Mouse (Mus musculus): ENCODE data around the gene Ptprk. TPM values are rescaled to one million over a fixed set of nuclear protein-coding genes. Genes with fewer than 3 reads are reported as not detected.

Gene Ptprk
- polyA plus RNA-seq, 1 experiment from 2014 or later: 8.3 TPM

DNA sequence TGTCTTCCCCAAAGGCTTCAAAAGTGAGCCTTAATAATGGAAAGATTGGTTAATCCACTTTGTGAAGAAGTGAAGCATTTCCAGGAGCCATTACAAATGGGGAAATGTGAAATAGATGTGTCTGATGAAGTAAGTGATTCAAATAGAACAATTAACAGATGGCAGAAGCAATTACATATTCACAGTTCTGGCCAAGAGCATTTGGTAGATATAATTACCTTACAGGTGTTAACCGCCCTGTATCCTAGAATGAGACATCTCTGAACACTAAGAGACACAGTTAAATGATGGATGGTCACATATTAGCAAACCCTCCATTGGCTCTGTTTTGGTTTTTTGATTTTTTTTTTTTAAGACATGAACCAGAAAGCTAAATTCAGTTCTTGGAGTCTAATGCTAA is 361.5 kb downstream of the Ptprk start:
- Histone ChIP-seq H3K4me2 (ENCODE audit: low read depth, low read length) (no peak overlapping the region), H3K27ac (ENCODE audit: low read length) (no peak overlapping the region), H3K36me3 (ENCODE audit: control insufficient read depth, insufficient read depth) (no peaks in the 10 kb centered on the region), H3K4me3 (ENCODE audit: low read depth, low read length) (no peak overlapping the region), H3K9me3 (replicated peaks; ENCODE audit: control insufficient read depth, low read length) (no peaks in the 10 kb centered on the region), H3K9ac (ENCODE audit: low read depth, low read length) (no peak overlapping the region), H3K27me3 (ENCODE audit: control insufficient read depth, insufficient read depth, low read depth, low read length) (no peaks in the 10 kb centered on the region), H3K4me1 (ENCODE audit: control insufficient read depth, low read depth, low read length) (no peaks in the 10 kb centered on the region)
- 68% methylated on average over 1 of the region's 1 CpGs for WGBS (ENCODE audit: insufficient replicate concordance)
- no peak for ATAC-seq (ENCODE audit: low read depth)

- Histone ChIP-seq H3K27me3 (ENCODE audit: control insufficient read depth, insufficient read depth, low read depth, low read length) (no peaks in the 10 kb centered on the region), H3K4me3 (ENCODE audit: low read depth, low read length) (no peak overlapping the region), H3K9ac (ENCODE audit: low read depth, low read length) (no peak overlapping the region), H3K4me2 (ENCODE audit: low read depth, low read length) (no peak overlapping the region), H3K9me3 (replicated peaks; ENCODE audit: control insufficient read depth, low read length) (no peaks in the 10 kb centered on the region), H3K36me3 (ENCODE audit: control insufficient read depth, insufficient read depth) (no peaks in the 10 kb centered on the region), H3K27ac (ENCODE audit: low read length) (no peak overlapping the region), H3K4me1 (ENCODE audit: control insufficient read depth, low read depth, low read length) (no peaks in the 10 kb centered on the region)
- peak; percentile 37; the same call in 1 of the 2 replicates for ATAC-seq (ENCODE audit: low read depth)
- 43% methylated on average over 4 of the region's 4 CpGs for WGBS (ENCODE audit: insufficient replicate concordance)
These were observed 375.2 kb downstream of the Ptprk start for GRCm38 (mm10) chr10:28449853-28450252.

DNA sequence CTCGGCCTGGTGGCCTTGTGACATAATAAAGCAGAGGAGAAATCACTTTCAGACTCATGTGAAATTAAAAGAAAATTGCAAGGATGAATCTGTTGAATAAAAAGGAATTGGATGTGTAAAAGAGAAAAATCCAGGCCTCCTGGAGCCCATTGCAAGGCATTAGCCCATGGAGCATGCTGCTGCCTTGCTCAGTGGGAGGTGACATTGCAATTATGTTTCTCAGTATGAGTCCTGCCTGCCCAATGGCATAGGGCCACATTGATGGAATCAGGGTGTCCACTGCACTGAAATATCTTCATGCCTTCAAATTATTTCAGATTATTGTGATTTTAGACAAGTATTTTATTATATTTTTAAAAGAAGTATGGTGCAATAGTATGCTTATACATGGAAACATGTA is 376.0 kb downstream of the Ptprk start:
- no peak overlapping the region for H3K4me2 ChIP-seq (ENCODE audit: low read depth, low read length)
- H3K27ac ChIP-seq (ENCODE audit: low read length): no peak overlapping the region
- no peak overlapping the region for H3K9ac ChIP-seq (ENCODE audit: low read depth, low read length)
- no peaks in the 10 kb centered on the region for H3K27me3 ChIP-seq (ENCODE audit: control insufficient read depth, insufficient read depth, low read depth, low read length)
- H3K4me1 ChIP-seq (ENCODE audit: control insufficient read depth, low read depth, low read length): no peaks in the 10 kb centered on the region
- no peak overlapping the region for H3K4me3 ChIP-seq (ENCODE audit: low read depth, low read length)
- H3K9me3 ChIP-seq (replicated peaks; ENCODE audit: control insufficient read depth, low read length): no peaks in the 10 kb centered on the region
- WGBS (ENCODE audit: insufficient replicate concordance): 36% methylated on average over 1 of the region's 1 CpGs
- ATAC-seq (ENCODE audit: low read depth): no peak
- H3K36me3 ChIP-seq (ENCODE audit: control insufficient read depth, insufficient read depth): no peaks in the 10 kb centered on the region

DNA sequence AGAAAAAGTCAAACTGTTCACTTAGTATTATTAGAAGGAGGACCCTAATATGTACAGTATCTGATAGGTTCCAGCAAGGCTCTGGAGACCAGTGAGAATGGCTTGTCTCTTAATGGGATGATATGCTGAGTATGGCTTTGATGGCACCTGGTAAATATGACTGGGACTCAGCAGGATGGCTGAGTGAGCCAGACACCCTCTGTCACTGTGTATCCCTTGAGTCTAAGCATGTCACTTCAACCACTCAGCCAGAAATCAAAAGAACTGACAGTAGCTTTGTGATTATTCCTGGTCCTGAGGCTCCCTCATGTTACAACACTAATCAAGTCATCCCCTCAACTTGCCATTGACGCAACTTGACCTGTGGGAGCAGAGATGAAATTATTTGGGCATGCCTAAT is 383.4 kb downstream of the Ptprk start:
- WGBS (ENCODE audit: insufficient replicate concordance): 63% methylated on average over 1 of the region's 1 CpGs
- no peaks in the 10 kb centered on the region for H3K4me1 ChIP-seq (ENCODE audit: control insufficient read depth, low read depth, low read length)

DNA sequence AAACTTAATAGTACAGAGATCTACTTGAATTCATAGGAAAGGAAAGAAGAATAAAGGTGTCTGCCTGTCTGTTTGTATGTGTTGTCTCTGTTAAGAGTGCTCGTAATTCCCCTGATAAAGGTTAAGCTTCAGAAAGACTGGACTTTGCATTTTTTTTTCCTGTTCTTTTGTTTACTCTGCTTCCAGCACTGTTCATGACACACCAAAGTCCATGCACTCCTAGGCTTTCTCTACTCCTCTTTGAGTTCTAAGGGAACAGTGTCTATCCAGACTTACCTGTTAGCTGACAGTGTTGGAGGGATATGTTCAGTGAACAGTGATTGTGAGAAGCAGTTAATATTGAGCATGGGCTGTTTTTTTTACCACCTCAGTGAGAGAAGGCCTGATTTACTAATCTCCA is 385.3 kb downstream of the Ptprk start:
- Histone ChIP-seq H3K27ac (ENCODE audit: low read length) (peak overlapping the region; percentile 49), H3K9ac (ENCODE audit: low read depth, low read length) (no peak overlapping the region), H3K9me3 (replicated peaks; ENCODE audit: control insufficient read depth, low read length) (no peaks in the 10 kb centered on the region), H3K4me3 (ENCODE audit: low read depth, low read length) (no peak overlapping the region), H3K4me1 (ENCODE audit: control insufficient read depth, low read depth, low read length) (no peaks in the 10 kb centered on the region), H3K4me2 (ENCODE audit: low read depth, low read length) (no peak overlapping the region), H3K36me3 (ENCODE audit: control insufficient read depth, insufficient read depth) (no peaks in the 10 kb centered on the region), H3K27me3 (ENCODE audit: control insufficient read depth, insufficient read depth, low read depth, low read length) (no peaks in the 10 kb centered on the region)
- peak; percentile 92 for ATAC-seq (ENCODE audit: low read depth)
- WGBS (ENCODE audit: insufficient replicate concordance): 28% methylated on average over 1 of the region's 1 CpGs

More for the DNA sequence above, 383.4 kb downstream of the Ptprk start:
- no peaks in the 10 kb centered on the region for H3K27me3 ChIP-seq (ENCODE audit: control insufficient read depth, insufficient read depth, low read depth, low read length)
- no peak for ATAC-seq (ENCODE audit: low read depth)
- H3K27ac ChIP-seq (ENCODE audit: low read length): no peak overlapping the region
- no peak overlapping the region for H3K4me2 ChIP-seq (ENCODE audit: low read depth, low read length)
- no peaks in the 10 kb centered on the region for H3K9me3 ChIP-seq (replicated peaks; ENCODE audit: control insufficient read depth, low read length)
- H3K9ac ChIP-seq (ENCODE audit: low read depth, low read length): no peak overlapping the region
- no peaks in the 10 kb centered on the region for H3K36me3 ChIP-seq (ENCODE audit: control insufficient read depth, insufficient read depth)
- H3K4me3 ChIP-seq (ENCODE audit: low read depth, low read length): no peak overlapping the region

DNA sequence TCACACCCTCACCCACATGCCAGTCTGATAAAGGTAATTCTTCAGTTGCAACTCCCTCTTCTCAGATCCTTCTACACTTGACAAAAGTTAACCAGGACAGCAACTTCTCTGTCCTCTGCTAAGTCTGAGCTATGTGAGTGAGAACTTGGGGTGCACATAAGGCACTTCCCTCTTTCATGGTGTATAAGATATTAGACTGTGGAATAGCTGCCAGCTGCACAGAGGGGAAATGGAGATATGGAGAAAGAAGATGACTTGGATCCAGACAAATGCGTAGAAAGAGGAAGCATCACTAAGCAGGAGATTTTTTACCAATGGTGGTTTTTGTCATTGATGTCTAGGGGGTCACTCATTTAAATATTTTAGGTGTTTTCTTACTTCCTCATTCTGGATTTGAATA is 389.1 kb downstream of the Ptprk start:
- Histone ChIP-seq H3K9ac (ENCODE audit: low read depth, low read length) (no peak overlapping the region), H3K4me1 (ENCODE audit: control insufficient read depth, low read depth, low read length) (no peaks in the 10 kb centered on the region), H3K9me3 (replicated peaks; ENCODE audit: control insufficient read depth, low read length) (no peaks in the 10 kb centered on the region), H3K4me3 (ENCODE audit: low read depth, low read length) (no peak overlapping the region), H3K27me3 (ENCODE audit: control insufficient read depth, insufficient read depth, low read depth, low read length) (no peaks in the 10 kb centered on the region), H3K27ac (ENCODE audit: low read length) (no peak overlapping the region), H3K36me3 (ENCODE audit: control insufficient read depth, insufficient read depth) (no peaks in the 10 kb centered on the region), H3K4me2 (ENCODE audit: low read depth, low read length) (no peak overlapping the region)
- 24% methylated on average over 1 of the region's 1 CpGs for WGBS (ENCODE audit: insufficient replicate concordance)
- no peak for ATAC-seq (ENCODE audit: low read depth)

DNA sequence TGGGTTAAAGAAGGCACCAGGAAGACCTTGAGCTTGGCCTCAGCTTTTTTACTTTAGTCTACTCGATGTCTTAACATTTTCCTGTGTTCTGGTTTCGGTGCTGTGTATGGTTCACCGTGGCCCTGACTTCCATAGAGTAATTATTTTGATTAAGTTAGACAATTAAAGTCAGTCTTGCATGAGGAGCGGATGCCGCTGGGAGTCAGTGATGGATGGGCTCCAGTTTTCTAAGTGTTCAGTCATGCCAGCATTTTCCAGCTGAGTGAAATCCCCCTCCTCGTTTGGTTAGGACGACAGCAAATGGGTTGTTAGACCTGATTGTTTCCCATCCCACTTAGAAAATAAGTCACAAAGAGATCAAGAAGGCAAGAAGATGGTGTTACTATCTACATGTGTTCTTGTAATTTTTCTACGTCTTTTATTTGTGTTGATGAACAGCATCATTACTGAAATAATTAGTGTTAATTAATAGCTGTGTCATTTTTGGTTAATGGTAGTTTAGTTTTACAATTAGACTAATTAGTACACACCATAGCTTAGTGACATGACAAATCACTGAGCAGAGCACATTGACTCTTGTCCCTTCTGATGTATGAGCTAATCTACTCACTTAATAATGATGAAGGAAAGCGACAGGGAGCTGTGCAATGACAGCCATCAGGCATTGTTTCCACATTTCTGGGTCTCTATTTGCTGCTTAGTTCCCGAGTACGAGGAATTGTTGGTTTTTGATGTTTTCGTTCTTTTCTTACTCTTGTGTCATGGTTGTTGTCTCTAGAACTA is 390.3 kb downstream of the Ptprk start:
- Histone ChIP-seq H3K4me2 (ENCODE audit: low read depth, low read length) (no peak overlapping the region), H3K27ac (ENCODE audit: low read length) (no peak overlapping the region), H3K9ac (ENCODE audit: low read depth, low read length) (no peak overlapping the region), H3K27me3 (ENCODE audit: control insufficient read depth, insufficient read depth, low read depth, low read length) (no peaks in the 10 kb centered on the region), H3K4me1 (ENCODE audit: control insufficient read depth, low read depth, low read length) (no peaks in the 10 kb centered on the region), H3K4me3 (ENCODE audit: low read depth, low read length) (no peak overlapping the region), H3K36me3 (ENCODE audit: control insufficient read depth, insufficient read depth) (no peaks in the 10 kb centered on the region), H3K9me3 (replicated peaks; ENCODE audit: control insufficient read depth, low read length) (no peaks in the 10 kb centered on the region)
- ATAC-seq (ENCODE audit: low read depth): no peak
- WGBS (ENCODE audit: insufficient replicate concordance): 70% methylated on average over 12 of the region's 12 CpGs

GRCm38 (mm10) chr10:28485574-28485973 is 411.0 kb downstream of the Ptprk start:
- Histone ChIP-seq H3K4me1 (ENCODE audit: control insufficient read depth, low read depth, low read length) (no peaks in the 10 kb centered on the region), H3K36me3 (ENCODE audit: control insufficient read depth, insufficient read depth) (no peaks in the 10 kb centered on the region), H3K9me3 (replicated peaks; ENCODE audit: control insufficient read depth, low read length) (no peaks in the 10 kb centered on the region), H3K4me3 (ENCODE audit: low read depth, low read length) (no peak overlapping the region), H3K27ac (ENCODE audit: low read length) (no peak overlapping the region), H3K4me2 (ENCODE audit: low read depth, low read length) (no peak overlapping the region), H3K27me3 (ENCODE audit: control insufficient read depth, insufficient read depth, low read depth, low read length) (no peaks in the 10 kb centered on the region), H3K9ac (ENCODE audit: low read depth, low read length) (no peak overlapping the region)
- WGBS (ENCODE audit: insufficient replicate concordance): 19% methylated on average over 3 of the region's 3 CpGs
- ATAC-seq (ENCODE audit: low read depth): 0 out of 2 replicates have a peak, but pooled peaks have one; percentile 30

DNA sequence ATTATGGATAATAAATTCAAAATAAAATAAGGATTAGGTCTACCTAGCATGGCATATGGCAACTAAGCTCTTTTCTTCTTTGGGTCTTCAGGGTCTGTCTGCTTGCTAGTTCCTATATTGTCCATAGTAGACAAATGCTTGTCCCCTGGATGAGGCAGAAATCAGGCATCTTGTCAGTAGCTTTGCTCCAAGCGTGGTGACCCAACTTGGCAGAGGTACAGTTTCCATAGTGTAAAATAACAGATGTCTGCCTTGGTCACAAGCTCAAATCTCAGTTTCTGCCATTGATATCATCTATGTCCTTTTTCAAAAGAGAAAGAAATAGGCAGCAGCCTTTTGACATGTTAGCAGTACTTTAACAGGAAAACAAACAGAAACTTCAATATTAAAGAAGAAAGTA is 416.4 kb downstream of the Ptprk start:
- no peak overlapping the region for H3K9ac ChIP-seq (ENCODE audit: low read depth, low read length)
- H3K27me3 ChIP-seq (ENCODE audit: control insufficient read depth, insufficient read depth, low read depth, low read length): no peaks in the 10 kb centered on the region
- H3K4me3 ChIP-seq (ENCODE audit: low read depth, low read length): no peak overlapping the region
- no peak for ATAC-seq (ENCODE audit: low read depth)
- H3K9me3 ChIP-seq (replicated peaks; ENCODE audit: control insufficient read depth, low read length): no peaks in the 10 kb centered on the region
- 55% methylated on average over 1 of the region's 1 CpGs for WGBS (ENCODE audit: insufficient replicate concordance)
- no peaks in the 10 kb centered on the region for H3K36me3 ChIP-seq (ENCODE audit: control insufficient read depth, insufficient read depth)
- no peak overlapping the region for H3K27ac ChIP-seq (ENCODE audit: low read length)
- no peaks in the 10 kb centered on the region for H3K4me1 ChIP-seq (ENCODE audit: control insufficient read depth, low read depth, low read length)
- no peak overlapping the region for H3K4me2 ChIP-seq (ENCODE audit: low read depth, low read length)

Data from liver, embryonic 16.5 days (tissue).